Mouse (Mus musculus): Measurements from ENCODE around the gene Shank2.

Shank2 gene

DNA sequence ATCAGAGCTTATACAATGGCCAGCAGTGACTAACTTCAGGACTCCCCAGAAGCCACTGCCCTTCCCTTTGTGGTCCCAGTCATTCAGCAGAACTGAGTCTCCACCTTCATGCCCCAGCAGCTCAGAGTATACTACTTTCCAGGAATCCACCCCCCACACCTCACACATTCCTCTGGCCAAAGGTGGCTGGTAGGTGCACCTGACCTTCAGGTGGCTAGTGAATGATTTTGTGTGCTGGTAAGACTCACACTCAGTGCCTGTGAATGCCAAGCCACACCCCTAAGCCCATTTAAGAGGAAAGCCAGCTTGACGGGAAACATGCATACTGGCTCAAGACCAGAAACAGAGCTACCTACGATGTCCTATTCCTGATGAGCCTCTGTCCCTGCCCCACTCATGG is 431.2 kb downstream of the Shank2 start:
- no peak for DNase-seq

DNA sequence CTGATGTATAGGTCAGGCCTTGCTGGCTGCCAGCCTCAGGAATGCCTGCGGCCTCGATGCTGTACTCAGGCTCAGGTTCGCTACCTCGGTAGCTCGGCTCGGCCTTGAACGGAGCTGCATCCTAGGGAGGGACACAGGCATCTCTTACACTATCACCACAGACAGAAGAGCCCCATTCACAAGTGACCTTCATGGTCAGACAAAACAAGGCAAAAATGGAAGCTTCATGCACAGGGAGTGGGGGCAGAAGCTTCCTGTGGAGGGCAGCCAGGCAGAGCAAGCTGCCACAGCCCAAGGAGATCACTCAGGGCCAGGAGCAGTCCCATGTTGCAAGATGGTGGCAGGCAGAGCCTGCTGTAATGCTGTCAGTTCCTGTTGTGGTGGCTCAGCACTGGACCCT is 437.1 kb downstream of the Shank2 start:
- no peak for DNase-seq

DNA sequence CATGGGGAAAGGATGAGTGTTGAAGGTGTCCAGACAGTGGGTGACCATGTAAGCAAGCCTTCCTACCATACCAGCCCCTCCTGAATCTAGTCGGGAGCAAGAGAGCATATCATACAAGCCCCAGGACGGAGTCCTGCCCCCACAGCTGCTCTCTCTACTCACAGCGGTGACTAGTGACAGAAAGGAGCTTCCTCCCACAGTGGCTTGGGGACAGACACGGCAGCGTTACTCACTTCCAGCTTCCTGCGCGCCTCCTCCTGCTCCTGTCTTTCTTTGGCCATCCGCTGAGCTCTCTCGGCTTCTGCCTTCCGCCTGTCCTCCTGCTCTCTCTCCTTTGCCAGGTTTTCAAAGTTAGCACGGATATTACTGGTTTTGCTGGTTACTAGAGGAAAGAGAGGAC is 439.7 kb downstream of the Shank2 start:
- no peak for DNase-seq

DNA sequence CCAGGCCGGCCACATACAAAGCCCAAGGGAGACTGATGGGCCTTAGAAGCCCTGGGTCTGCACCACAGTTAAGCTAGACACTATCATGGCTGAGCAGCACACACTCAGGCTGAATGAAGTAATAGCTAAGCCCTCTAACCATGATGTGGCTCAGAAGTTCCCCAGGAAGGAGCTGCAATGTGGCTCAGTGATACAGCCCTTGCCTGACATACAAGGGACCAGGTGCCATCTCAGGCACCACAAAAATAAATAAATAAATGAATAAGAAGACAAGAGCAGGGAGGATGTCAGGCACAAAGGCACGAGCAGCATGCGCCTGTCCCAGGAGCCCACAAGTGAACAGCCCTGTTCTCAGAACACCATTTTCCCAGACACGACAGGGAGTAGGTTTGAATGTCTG is 440.2 kb downstream of the Shank2 start:
- DNase-seq, result no peak

DNA sequence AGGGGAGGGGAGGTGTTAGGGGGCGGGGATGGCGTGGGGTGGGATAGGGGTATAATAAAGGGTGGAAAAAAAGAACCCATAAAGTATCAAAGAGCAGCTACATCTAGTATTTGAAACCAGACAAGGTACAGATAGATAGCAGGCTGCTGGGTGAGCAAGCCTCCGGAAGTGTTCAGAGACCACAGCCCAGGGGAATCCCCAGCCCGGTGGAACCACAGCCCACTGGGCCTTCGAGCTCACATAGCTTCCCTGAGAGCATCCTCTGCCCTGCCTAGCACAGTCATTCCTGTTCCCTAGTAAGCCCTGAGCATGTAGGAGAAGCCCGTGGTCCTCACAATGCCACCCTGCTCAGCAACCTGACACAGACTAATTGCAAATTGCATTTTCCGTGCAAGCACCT is 443.1 kb downstream of the Shank2 start:
- no peak for DNase-seq

DNA sequence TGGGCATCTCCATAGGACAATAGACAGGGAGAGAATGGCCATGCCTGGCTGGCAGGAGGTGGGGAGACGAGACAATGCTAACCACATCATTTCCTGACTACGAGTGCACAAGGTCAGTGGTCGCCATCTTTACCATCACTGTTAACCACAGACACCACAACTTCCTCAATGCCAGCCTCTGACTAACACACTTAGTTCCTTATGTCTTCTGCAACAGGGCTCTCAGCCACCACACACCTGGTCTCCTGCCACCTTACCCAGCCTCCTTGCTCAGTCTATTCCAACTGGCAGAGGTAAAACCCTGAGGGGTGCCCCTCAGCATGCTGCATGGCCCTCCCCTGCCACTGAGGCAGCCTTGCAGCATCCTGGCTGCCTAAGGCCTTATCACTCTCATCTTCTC is 445.4 kb downstream of the Shank2 start:
- no peak for DNase-seq

DNA sequence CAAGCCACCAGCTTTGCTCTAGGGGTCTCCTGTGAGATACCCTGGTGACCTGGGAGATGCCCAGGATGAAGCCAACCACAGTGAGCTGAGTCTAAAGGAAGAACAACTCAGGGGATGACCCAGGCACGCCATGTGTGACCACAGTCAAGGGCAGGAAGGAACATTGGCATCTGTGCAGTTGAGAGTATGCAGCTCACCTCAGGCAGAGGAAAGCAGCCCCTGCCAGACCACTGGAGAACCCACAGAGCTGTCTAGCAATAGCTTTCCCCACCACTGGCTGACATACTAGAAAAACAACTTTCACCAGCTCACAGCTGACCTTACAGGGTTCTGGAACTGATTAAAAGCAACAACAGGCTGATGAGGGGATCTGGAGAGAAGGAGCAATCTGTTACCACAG is 446.5 kb downstream of the Shank2 start:
- DNase-seq, result no peak

DNA sequence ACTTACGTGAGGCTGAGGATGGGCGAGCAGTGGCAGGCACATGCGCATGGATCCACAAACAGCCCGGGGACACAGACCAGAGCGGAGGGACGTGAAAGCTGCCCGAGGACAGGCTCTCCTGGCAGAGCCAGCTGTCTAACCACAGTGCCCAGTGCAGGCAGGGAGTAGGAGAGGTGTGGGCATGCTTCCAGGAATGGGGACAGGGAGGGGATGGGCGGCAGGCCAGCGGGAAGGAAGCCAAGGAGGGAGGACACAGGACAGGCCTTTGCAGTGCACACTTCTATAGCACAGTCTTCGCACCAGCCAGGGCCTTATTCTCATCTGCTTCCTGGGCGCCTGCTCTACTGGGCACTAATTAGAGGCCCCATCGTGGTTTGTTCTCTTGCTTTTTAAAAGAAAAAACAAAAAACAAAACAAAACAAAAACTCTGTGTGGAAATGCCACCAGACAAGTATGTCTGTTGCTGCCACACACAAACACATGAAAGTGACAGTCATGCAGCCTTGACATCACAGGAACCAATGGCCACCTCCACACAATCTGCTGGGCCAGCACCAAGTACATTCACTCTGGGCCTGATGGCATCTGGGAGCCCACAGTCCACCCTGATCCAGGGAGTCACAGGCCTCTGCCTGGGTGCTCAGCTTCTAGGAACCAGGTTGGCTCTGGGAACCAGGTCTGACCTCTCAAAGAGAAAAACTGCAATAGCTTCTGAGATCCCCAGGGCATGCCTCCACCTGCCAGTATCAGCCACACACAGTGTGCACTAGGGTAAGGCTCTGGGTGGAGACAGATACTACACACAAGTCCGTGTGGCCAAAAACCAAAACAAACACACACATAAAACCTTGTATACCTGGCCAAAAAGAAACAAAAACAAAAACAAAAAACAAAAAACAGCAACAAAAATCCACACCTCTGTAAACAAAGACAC is 448.2 kb downstream of the Shank2 start:
- DNase-seq, result peak; percentile 86

DNA sequence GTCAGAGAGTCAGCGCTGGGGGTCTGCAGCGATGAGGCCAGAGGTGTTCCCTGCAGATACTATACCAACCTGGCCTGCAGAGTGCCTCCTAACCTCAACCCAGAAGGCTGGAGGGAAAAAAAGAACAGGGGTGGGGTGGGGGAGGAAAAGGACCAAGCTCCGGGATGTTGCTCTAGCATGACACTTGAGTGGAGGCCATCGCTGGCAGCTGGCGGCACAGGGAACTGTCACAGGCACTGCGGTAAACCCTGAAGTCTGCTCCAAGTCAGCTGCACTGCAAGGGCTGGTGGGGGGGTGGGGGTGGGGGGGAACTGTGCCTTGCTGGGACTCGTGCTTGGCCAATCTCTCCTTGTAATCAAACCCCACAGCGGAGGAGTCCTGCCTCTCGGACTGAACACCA is 448.9 kb downstream of the Shank2 start:
- no peak for DNase-seq

DNA sequence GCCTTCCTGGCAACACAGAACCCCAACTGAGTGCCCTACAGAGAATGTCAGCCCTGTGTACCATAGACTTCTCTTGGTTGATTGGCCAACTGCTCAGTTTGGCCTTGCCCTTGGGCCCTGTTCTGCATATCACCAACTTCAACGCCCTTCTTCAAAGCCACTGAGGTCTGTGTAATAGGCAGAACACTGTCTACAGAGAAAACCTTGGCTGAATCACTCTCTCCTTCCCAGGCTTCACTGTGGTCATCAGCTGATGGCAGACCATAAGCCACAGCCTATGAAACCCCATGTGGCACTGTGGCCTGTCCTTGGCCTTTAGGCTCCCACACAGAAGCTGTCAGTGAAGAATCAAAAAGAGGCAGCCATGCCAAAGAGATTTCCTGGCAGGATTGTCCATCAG is 457.2 kb downstream of the Shank2 start:
- DNase-seq, result no peak

DNA sequence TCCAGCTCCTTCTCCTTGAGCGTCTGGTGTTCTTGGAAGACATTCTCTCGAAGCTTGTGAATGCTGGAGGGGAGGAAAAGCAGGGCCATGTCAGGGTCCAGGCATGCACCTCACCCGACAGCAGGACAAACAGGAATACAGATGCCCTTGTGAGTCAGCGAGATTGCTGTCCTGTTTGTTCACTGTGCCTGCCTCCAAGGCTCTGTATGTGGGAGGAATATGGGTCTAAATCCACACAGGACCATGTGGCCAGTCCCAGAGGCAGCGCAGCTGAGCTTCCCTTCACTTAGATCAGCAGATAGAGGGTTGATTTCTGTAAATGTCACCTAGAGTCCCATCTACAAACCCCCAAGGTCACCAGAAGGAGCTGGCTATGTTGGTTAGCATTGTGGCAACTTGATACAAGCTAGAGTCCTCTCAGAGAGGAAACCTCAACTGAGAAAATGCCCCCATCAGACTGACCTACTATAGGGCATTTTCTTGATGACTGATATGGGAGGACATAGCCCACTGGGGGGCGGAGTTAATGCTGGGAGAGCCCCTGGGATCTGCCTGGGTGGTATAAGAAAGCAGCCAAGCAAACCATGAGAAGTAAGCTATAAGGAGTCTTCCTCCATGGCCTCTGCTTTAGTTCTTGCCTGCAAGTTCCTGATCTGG is 459.6 kb downstream of the Shank2 start:
- no peak for DNase-seq

DNA sequence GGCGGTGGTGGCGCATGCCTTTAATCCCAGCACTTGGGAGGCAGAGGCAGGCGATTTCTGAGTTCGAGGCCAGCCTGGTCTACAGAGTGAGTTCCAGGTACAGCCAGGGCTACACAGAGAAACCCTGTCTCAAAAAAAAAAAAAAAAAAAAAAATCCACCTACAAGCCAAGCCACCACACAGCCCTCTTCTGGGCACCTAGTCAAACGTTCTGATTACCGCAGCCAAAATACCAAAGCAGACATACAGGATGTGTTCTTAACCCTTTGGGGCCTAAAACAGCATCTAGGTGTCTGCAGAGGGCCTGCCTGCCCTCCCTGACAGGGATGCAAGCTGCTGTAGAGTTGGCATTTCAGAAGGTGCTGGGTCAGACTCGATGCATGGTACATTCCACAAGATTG is 460.8 kb downstream of the Shank2 start:
- no peak for DNase-seq

DNA sequence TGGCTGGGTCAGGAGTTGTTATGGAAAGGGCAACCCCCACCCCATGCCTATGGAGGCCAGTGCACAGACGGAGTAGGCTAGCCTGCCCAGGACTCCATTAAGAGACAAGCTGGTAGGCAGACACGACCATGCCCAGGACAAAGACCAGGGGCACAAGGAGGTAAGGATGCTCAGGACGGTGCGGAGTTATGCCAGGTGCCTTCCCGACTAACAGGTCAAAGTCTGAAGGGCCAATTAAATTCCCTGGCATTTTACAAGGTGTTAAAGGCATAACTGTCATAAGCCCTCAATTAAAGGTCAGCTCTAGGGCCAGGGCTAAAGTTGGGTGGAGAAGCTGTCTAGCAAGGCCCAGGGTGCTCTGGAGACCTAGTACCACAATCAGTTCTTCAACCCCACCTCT is 467.0 kb downstream of the Shank2 start:
- DNase-seq, result no peak

DNA sequence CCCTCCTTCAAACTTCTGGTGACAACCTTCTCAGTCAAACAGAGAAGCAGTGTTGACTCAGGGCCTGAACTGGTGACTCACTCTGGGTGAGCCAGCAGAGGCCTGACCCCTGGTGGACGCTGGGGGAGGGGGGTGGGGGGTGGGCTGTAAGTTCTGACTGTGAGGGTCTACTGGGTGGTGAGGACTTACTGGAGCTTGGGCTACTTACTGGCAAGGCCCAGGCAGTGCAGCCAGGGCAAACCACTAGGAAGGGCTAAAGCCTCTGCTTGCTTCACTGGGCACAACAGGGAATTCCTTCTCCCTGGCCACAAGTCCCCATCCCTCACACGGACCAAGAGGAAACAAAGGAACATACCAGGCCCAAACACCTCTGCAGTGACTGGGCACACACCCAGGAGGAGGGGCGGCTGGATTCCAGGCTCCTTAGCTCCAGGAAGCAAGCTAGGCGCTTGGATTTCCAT is 467.5 kb downstream of the Shank2 start:
- DNase-seq, result peak; percentile 84

DNA sequence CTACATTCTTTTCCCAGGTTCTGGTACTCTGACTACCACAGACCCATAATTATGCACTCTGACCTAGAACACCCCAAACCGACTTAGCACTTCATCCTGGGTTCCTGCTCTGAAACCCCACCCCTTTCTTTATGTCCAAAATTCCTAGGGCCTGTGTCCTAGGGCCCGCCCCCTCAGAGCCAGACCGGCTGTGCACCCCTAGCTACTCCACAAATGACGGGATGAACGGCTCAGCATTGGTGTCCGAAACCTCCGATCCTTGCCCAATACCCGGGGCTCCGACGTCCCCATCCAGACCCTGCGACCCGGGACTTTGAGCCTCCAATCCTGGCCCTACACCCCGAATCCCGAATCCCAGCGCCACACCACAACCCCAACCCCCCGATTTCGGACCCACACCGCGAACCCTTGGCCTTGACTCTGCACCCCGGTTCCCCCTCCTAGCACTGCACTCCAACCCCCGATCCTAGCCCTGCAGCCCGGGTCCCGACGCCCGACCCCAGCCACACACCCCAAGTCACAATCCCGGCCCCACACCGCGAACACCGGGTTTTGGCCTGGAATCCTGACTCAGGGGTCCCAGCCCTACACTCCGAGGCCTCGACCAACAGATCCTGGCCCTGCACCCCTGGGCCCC is 468.3 kb downstream of the Shank2 start:
- peak; percentile 19 for DNase-seq

DNA sequence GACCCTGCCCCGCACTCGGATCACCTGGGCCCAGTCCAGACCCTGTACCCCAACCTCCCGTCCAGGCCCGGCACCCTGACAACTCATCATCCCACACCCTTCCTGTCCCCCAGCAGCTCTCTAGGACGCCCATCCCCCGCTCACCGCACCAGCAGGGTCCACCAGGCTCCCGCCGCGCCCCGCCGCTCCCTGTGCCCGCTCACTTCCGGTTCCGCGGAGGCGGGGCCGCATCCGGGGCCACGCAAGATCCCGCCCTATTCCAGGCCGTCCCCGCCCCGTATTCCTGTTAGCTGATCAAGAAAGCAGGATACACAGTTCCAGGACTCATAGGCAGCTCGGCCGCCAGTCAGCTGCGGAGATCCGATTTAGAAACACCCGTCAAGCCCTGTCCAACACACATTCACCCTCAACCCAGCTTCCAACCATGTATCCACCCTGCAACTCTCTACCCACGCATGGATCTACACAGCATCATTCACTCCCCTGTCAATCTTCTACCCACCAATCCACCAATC is 468.9 kb downstream of the Shank2 start, which contains the start of gene Cttn:
Cttn (minus strand) TSS at position 465 of the 515 bp plus-strand sequence.
- DNase-seq, result peak; percentile 94

DNA sequence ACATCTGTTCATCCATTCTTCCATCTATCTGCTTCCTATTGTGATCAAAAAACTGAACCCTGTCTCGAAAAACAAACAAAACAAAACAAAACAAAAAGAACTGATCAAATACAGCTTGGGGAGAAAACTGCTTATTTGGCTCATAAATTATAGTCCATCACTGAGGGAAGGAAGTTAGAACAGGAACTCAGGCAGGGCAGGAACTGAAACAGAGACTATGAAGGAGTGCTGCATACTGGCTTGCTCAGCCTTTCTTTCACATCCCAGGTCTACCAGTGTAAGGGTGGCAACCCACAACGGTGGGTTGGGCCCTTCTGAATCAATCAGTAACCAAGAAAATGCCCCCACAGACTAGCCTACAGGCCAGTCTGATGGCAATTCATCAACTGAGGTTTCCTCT is 469.4 kb downstream of the Shank2 start:
- no peak for DNase-seq

DNA sequence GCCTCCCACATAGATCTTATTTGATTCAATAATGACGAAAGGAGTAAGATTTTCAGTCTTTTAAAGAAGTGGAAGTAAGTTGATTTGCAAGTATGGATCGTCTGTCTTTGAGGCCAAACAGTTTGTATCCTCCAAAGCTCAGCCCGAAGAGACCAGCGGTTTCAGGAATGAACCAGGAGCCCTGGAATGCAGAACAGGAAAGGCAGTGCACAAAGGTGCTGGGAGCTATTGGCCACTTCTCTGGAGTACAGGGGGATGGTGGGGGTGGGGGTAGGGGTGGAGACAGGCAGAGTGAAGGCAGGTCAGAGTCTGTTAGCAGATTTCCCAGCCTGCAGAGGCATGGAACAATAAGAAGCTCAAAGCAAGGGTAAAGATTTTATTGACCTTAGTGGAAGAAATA is 471.8 kb downstream of the Shank2 start:
- peak; percentile 47 for DNase-seq

Data from kidney, postnatal 14 days (tissue).